Mouse (Mus musculus): ENCODE data around the gene Kmt2d.

Gene Kmt2d

GRCm38 (mm10) chr15:98859319-98860043 lies 11.5 kb downstream of the Kmt2d start:
- DNase-seq (ENCODE audit: low spot score in 2 of 2): no peak

- no peak for DNase-seq (ENCODE audit: low spot score in 2 of 2)
These were observed 16.8 kb downstream of the Kmt2d start for GRCm38 (mm10) chr15:98854214-98854613.

- DNase-seq (ENCODE audit: low spot score in 2 of 2): no peak
These were observed 17.7 kb downstream of the Kmt2d start for GRCm38 (mm10) chr15:98853161-98853937.

- no peak for DNase-seq (ENCODE audit: low spot score in 2 of 2)
These were observed 18.3 kb downstream of the Kmt2d start for GRCm38 (mm10) chr15:98852733-98853132.

- no peak for DNase-seq (ENCODE audit: low spot score in 2 of 2)
These were observed 18.9 kb downstream of the Kmt2d start for GRCm38 (mm10) chr15:98852071-98852470.

- DNase-seq (ENCODE audit: low spot score in 2 of 2): no peak
These were observed 19.7 kb downstream of the Kmt2d start for GRCm38 (mm10) chr15:98851229-98851818.

GRCm38 (mm10) chr15:98850668-98851067 lies 20.3 kb downstream of the Kmt2d start:
- DNase-seq (ENCODE audit: low spot score in 2 of 2): no peak

- DNase-seq (ENCODE audit: low spot score in 2 of 2): no peak
These were observed 20.9 kb downstream of the Kmt2d start for GRCm38 (mm10) chr15:98849956-98850600.

- no peak for DNase-seq (ENCODE audit: low spot score in 2 of 2)
These were observed 21.8 kb downstream of the Kmt2d start for GRCm38 (mm10) chr15:98849165-98849564.

GRCm38 (mm10) chr15:98846140-98846539 lies 24.9 kb downstream of the Kmt2d start:
- DNase-seq (ENCODE audit: low spot score in 2 of 2): no peak

GRCm38 (mm10) chr15:98845149-98845548 lies 25.9 kb downstream of the Kmt2d start:
- DNase-seq (ENCODE audit: low spot score in 2 of 2): no peak

- DNase-seq (ENCODE audit: low spot score in 2 of 2): no peak
These were observed 27.3 kb downstream of the Kmt2d start for GRCm38 (mm10) chr15:98843595-98844223.

GRCm38 (mm10) chr15:98839671-98840585 lies 31.1 kb downstream of the Kmt2d start:
- DNase-seq (ENCODE audit: low spot score in 2 of 2): no peak

- no peak for DNase-seq (ENCODE audit: low spot score in 2 of 2)
These were observed 31.8 kb downstream of the Kmt2d start for GRCm38 (mm10) chr15:98839161-98839560.

GRCm38 (mm10) chr15:98837743-98838103 lies 33.3 kb downstream of the Kmt2d start:
- no peak for DNase-seq (ENCODE audit: low spot score in 2 of 2)

- DNase-seq (ENCODE audit: low spot score in 2 of 2): no peak
These were observed 33.8 kb downstream of the Kmt2d start for GRCm38 (mm10) chr15:98837006-98837742.

- DNase-seq (ENCODE audit: low spot score in 2 of 2): no peak
These were observed 35.7 kb downstream of the Kmt2d start for GRCm38 (mm10) chr15:98835291-98835690.

GRCm38 (mm10) chr15:98834059-98834458 lies 36.9 kb downstream of the Kmt2d start:
- no peak for DNase-seq (ENCODE audit: low spot score in 2 of 2)

GRCm38 (mm10) chr15:98833281-98833680 lies 37.7 kb downstream of the Kmt2d start:
- DNase-seq (ENCODE audit: low spot score in 2 of 2): no peak

All from right cerebral cortex, postnatal 36 days (tissue).